Mouse (Mus musculus) small intestine, adult 2 months (tissue): ENCODE measurements around the gene Ift43.

Experiments used
- CTCF ChIP-seq: fragments of 200-500 bp; IDR thresholded peaks from 2 replicates; pipeline ENCODE4 v1.5.1; 2012; ENCODE audit warnings: low read depth, mild to moderate bottlenecking, control low read depth, inconsistent platforms, low read length, moderate library complexity, mixed read lengths; ENCODE audit not compliant: insufficient replicate concordance, insufficient read length; ENCODE audit errors: extremely low read depth
- POLR2A ChIP-seq: fragments of 200-500 bp; IDR thresholded peaks from 2 replicates; pipeline ENCODE4 v1.6.1; 2012; ENCODE audit warnings: low read depth, mild to moderate bottlenecking, control low read depth, inconsistent platforms, low read length, moderate library complexity

GRCm38 (mm10) chr12:86142389-86142788, 60.0 kb downstream of the Ift43 start:
- TF ChIP-seq POLR2A (no peak), CTCF (no peak)
